Mouse (Mus musculus) bone marrow, adult 2 months (tissue): ENCODE results near the gene Tssk3. TPM values are rescaled to one million over a fixed set of nuclear protein-coding genes. Genes with fewer than 3 reads are reported as not detected.
A peak's percentile ranks its signal among the peaks of the same experiment; 100 is the strongest.

Source experiments
- H3K27ac ChIP-seq: fragments of 200-500 bp; 2 replicates; pipeline ENCODE4 v1.5.1; 2012; ENCODE audit warnings: low read depth, mild to moderate bottlenecking, control low read depth, inconsistent platforms, low read length; ENCODE audit not compliant: control insufficient read depth, poor library complexity, insufficient read depth
- H3K4me1 ChIP-seq: fragments of 200-500 bp; 2 replicates; pipeline ENCODE4 v1.6.1; 2011; ENCODE audit warnings: low read length; ENCODE audit not compliant: control insufficient read depth, insufficient read depth
- H3K4me3 ChIP-seq: fragments of 200-500 bp; replicated peaks from 2 replicates; pipeline ENCODE3; 2011; ENCODE audit warnings: mild to moderate bottlenecking, low read depth, low read length, control low read depth; ENCODE audit not compliant: control insufficient read depth
- CTCF ChIP-seq: fragments of 200-500 bp; IDR thresholded peaks from 2 replicates; pipeline ENCODE4 v1.5.1; 2011; ENCODE audit warnings: low read length, control low read depth; ENCODE audit not compliant: control insufficient read depth, insufficient read depth
- POLR2A ChIP-seq: fragments of 200-500 bp; IDR thresholded peaks from 2 replicates; pipeline ENCODE4 v1.6.1; 2011; ENCODE audit warnings: low read depth, mild to moderate bottlenecking, control low read depth, low read length, borderline replicate concordance; ENCODE audit not compliant: control insufficient read depth
- WGBS: fragments of 180-500 bp; shearing (Covaris S2); methylation state at CpG from one replicate; pipeline ENCODE4 v1.1.7; 2018; 5-methylcytosine and 5-hydroxymethylcytosine counted together
- polyA plus RNA-seq: library from polyadenylated mRNA; stranded (reverse); fragments of >200 nt; gene quantifications from 2 replicates; pipeline ENCODE4 v1.2.4, GENCODE M21; 2011; ENCODE audit warnings: low replicate concordance; ENCODE audit not compliant: missing spikeins, insufficient read depth, insufficient read length

Gene Tssk3
- polyA plus RNA-seq, 1 experiment = not detected

GRCm38 (mm10) chr4:129513891-129514290, 23.1 kb upstream of the Tssk3 start:
- 1% methylated on average over 47 of the region's 57 CpGs for WGBS
- Histone ChIP-seq H3K4me1 (peaks cover 3% of the 10 kb centered on the region; the same call in 1 of the 2 replicates), H3K27ac (peak overlapping the region; percentile 43; the same call in 1 of the 2 replicates), H3K4me3 (peak overlapping the region; percentile 72)
- TF ChIP-seq CTCF = no peak
- no peak for TF ChIP-seq POLR2A

- peak within 1 kb of the TSS; percentile 43; the same call in 1 of the 2 replicates for H3K27ac ChIP-seq
- TF ChIP-seq POLR2A (peak; percentile 85), CTCF (no peak)
- H3K4me1 ChIP-seq = peaks cover 3% of the 10 kb centered on the region; the same call in 1 of the 2 replicates
- peak within 1 kb of the TSS; percentile 72 for H3K4me3 ChIP-seq
- 9% methylated on average over 47 of the region's 47 CpGs for WGBS
Observed at GRCm38 (mm10) chr4:129513086-129513767, 22.4 kb upstream of the Tssk3 start, which contains the start of gene Marcksl1. Marcksl1 (plus strand) TSS chr4:129513581.

- TF ChIP-seq POLR2A = no peak
- no peak for TF ChIP-seq CTCF
- H3K4me1 ChIP-seq = peaks cover 5% of the 10 kb centered on the region; the same call in 1 of the 2 replicates
- H3K4me3 ChIP-seq = no peak overlapping the region
- WGBS = 84% methylated on average over 6 of the region's 6 CpGs
- H3K27ac ChIP-seq = no peak overlapping the region
Observed at GRCm38 (mm10) chr4:129511413-129512096, 20.7 kb upstream of the Tssk3 start.

GRCm38 (mm10) chr4:129510723-129511412, 20.0 kb upstream of the Tssk3 start:
- TF ChIP-seq CTCF (no peak), POLR2A (no peak)
- Histone ChIP-seq H3K4me1 (peaks cover 5% of the 10 kb centered on the region; the same call in 1 of the 2 replicates), H3K4me3 (no peak overlapping the region), H3K27ac (no peak overlapping the region)
- 74% methylated on average over 6 of the region's 6 CpGs for WGBS

- TF ChIP-seq POLR2A (no peak), CTCF (no peak)
- Histone ChIP-seq H3K27ac (no peak overlapping the region), H3K4me3 (no peak overlapping the region), H3K4me1 (peaks cover 5% of the 10 kb centered on the region; the same call in 1 of the 2 replicates)
- WGBS = 78% methylated on average over 3 of the region's 3 CpGs
Observed at GRCm38 (mm10) chr4:129509650-129510049, 18.8 kb upstream of the Tssk3 start.

- WGBS = 67% methylated on average over 15 of the region's 15 CpGs
- TF ChIP-seq CTCF (no peak), POLR2A (no peak)
- Histone ChIP-seq H3K27ac (no peak overlapping the region), H3K4me1 (peaks cover 5% of the 10 kb centered on the region; the same call in 1 of the 2 replicates), H3K4me3 (no peak overlapping the region)
Observed at GRCm38 (mm10) chr4:129508834-129509600, 18.2 kb upstream of the Tssk3 start.

- no peak overlapping the region for H3K4me3 ChIP-seq
- peaks cover 5% of the 10 kb centered on the region; the same call in 1 of the 2 replicates for H3K4me1 ChIP-seq
- TF ChIP-seq CTCF (no peak), POLR2A (no peak)
- H3K27ac ChIP-seq = no peak overlapping the region
- 52% methylated on average over 3 of the region's 3 CpGs for WGBS
Observed at GRCm38 (mm10) chr4:129508237-129508515, 17.4 kb upstream of the Tssk3 start.
